Mouse (Mus musculus): ENCODE data around the gene Gm17455.

GRCm38 (mm10) chr10:60361615-60362309, 37.8 kb upstream of the Gm17455 start:
- TF ChIP-seq MAFK (IDR thresholded peaks at IDR 0.05; ENCODE audit: insufficient read depth, low read depth, low read length) = no peak
- no peak for TF ChIP-seq ZNF384 (IDR thresholded peaks at IDR 0.05; ENCODE audit: low read depth, low read length)
- TF ChIP-seq ZC3H11A (IDR thresholded peaks at IDR 0.05; ENCODE audit: borderline replicate concordance, low read depth, low read length) = no peak
- TF ChIP-seq HCFC1 (IDR thresholded peaks at IDR 0.05; ENCODE audit: borderline replicate concordance, insufficient read depth, low read length) = no peak
